Mouse (Mus musculus) right cerebral cortex, postnatal 4 days (tissue): ENCODE results near the gene Zfp637.
"Not testable (repeated sequence)": the region's sequence is repeated elsewhere in the genome, so short reads cannot be mapped to it uniquely, and the experiment has no call there.

ENCODE experiments used
- DNase-seq: peaks from one replicate; pipeline ENCODE4 v3.0.0-alpha.2; 2022

Zfp637 gene

GRCm38 (mm10) chr6:117840686-117841510 is at the start of gene Zfp637:
Gene Zfp637, plus strand, starts transcription at chr6:117841180.
- DNase-seq = peak; percentile 95

DNA sequence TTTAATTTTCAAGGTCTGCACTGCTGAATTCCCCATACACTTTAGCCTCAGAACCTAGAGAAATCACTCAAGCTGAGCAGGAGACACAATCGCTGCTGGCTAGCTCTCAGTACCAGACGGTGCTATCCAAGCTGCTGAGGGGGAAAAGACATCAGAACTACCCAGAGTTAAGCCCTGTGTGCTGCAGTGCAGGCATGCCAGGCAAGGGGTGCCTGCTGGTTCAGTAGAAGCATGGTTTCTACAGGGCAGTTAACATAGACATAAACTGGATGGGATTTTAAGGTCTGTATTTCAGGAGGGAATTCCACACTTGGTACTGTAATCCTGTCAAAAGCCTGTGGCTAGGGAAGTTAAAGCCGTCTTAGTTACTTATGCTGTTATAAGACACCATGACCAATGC is 45.7 kb upstream of the Zfp637 start:
- DNase-seq = no peak

GRCm38 (mm10) chr6:117800824-117801223 is 40.2 kb upstream of the Zfp637 start:
- no peak for DNase-seq

DNA sequence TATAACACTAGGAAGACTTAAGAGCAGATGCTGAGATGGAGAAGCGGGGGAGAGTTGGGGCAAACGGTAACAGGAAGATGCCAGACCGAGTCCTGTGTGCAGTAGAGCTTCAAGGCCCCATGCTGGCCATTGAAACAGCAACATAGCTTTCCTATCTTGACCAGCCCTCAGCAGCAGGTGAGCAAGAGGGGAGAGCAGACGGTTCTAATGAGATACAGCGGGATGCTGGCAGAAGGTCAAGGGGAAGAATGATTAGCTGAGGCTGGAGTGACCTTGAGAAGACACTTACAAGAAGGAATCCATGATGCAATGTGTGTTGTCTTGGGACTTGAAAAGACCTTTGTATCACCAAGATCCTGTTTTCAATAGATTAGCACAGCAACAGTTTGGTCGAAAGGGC is 39.2 kb upstream of the Zfp637 start:
- DNase-seq = no peak

DNA sequence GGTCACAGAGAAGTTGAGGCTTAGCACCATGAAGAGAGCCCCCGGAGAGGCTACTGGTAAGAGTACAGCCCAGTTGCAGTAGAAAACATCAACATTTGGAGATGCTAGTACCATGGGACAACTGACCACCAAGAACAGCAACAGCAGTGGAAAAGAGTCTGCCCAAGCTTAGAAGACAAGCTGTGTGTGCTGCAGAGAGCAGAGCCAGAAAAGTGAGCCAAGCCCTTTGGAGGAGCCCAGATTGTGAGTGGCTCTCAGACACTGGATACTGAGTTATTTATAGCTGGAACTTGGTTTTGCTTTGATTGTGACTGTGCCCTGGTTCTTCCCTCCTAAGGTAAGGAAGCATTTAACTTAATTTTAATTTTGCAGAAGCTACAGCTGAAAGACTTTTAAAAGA is 33.2 kb upstream of the Zfp637 start:
- DNase-seq = no peak

GRCm38 (mm10) chr6:117809816-117810215 is 31.2 kb upstream of the Zfp637 start:
- DNase-seq = no peak

DNA sequence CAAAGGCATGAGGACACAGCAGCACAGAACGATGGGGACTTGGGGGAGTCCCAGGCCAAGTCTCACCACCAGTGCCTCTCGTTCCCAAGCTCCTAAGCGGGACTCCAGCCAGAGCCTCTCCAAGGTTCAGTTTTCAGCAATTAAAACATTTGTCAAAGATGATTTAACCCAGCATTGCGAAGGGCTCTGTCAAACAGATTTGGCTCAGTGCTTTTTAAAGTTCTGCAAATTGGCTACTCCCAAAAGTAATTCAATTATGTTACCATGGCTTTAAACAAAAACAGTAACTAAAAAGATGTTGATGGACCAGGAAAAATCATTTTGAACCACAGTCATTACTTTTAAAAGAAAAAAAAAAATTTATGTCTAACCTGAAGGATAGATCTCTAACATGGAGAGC is 30.3 kb upstream of the Zfp637 start:
- DNase-seq = no peak

- DNase-seq = no peak
These were observed 29.7 kb upstream of the Zfp637 start for GRCm38 (mm10) chr6:117811256-117811655.

DNA sequence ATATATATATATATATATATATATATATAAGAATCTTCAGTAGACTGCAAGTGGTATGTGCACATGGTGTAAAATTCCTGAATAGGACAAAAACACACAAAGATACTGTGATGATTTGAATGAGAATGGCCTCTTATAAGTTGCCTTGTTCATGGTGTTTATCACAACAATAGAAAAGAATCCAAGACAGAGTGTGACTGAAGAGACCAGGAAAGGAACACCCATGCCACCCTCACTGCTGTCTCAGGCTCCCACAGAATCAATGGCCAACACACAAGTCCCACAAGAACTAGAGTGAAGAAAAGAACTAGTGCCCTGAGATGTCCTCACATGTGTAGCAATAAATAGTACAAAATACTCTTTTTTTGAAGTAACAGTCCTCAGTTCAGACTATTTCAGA is 26.3 kb upstream of the Zfp637 start:
- DNase-seq = no peak

DNA sequence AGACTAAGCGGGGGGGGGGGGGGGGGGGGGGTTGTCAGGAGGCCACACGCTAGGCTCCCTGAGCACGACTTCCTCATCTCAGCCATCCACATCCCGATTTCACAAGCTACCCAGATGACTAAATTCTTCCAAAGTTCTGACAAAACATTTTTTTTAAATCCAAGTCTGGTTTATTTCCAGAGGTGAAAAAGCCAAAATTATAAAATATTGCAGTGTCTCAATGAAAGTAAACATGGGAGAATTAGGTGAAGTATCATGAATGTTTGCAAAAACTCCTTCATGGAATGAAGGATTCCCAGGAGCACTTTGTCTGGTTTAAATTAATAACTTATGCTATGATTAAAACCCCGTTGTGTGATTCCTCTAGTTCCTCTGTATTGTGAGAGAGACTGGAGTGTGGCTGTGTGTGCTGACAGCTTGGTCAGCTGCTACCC is 23.9 kb upstream of the Zfp637 start:
- DNase-seq = no peak

GRCm38 (mm10) chr6:117820327-117820726 is 20.7 kb upstream of the Zfp637 start:
- DNase-seq = no peak

- DNase-seq = peak; percentile 78
These were observed 15.6 kb upstream of the Zfp637 start for GRCm38 (mm10) chr6:117825369-117825768.

DNA sequence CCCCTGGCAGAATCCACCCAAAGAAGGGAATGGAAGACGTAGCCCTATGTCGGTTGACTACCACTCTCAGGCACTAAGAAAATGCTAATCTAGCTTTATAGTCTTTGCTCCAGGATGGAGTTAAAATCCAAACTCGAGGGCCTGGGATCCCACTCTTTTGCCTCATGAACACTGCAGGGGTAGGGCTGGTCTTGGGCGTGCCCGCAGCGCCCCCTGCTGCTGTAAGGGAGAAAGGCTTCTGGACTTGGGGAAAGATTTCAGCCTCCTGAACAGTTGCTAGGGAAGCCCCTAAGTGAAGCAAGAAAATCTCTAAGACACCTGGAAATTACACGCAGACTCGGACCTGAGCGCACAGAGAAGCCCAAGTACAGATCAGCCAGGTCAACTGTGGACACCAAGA is 12.7 kb upstream of the Zfp637 start:
- peak; percentile 76 for DNase-seq

DNA sequence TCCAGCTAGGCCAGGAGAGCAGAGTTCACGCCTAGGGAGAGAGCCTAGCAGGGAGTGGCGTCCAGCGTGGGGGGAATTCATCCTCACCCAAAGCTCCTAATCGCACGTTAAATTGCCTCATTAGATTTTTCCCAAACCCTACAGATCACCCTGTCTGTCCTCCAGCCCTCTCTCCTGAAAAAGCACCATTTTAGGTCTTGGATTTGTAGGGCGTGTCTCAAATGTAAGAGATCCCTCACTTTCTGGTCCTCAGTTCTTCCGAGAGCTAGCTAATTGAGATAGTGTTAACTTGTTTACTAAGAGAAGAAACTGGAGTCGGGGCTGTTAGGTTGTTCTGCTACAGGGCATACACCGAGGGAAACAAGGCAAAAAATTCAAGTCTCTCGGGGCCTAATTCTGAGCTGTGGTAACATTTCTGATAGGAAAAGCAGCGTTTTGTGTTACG is 553 bp downstream of the Zfp637 start:
- DNase-seq = no peak

DNA sequence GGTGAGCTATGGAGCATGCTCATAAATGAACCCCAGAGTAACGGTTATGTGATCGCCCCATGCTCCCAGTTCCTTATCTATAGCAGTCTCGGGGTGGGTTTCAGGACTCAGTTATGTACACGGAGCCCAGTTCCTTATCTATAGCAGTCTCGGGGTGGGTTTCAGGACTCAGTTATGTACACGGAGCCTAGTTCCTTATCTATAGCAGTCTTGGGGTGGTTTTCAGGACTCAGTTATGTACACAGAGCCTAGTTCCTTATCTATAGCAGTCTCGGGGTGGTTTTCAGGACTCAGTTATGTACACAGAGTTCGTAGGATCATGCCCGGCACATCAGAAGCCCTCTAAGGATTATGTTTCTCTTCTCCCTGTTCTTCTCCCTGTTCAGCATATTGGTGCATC is 3.6 kb downstream of the Zfp637 start:
- no peak for DNase-seq

GRCm38 (mm10) chr6:117846671-117847070 is 5.7 kb downstream of the Zfp637 start:
- not testable (repeated sequence) for DNase-seq

GRCm38 (mm10) chr6:117847772-117848171 is 6.8 kb downstream of the Zfp637 start:
- no peak for DNase-seq

DNA sequence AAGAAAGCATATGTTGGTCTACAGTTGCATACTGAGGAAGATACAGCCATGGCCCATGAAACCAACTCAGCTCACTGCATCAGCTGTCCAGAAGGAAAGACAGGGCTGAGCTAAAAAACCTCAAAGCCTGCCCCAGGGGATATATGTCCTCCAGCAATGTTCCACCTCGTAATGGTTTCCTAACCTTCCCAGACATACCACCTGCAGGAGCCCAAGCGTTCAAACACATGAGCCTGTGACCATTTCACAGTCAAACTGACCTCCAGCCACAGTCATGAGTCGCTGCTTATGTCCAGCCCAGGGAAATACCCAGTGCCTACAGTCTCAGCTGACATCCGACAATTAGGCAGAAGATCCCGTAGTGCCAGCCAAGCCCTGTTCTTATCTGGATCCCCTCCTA is 7.6 kb downstream of the Zfp637 start:
- DNase-seq = no peak

GRCm38 (mm10) chr6:117851747-117852146 is 10.8 kb downstream of the Zfp637 start:
- DNase-seq = no peak

- DNase-seq = no peak
These were observed 17.0 kb downstream of the Zfp637 start for GRCm38 (mm10) chr6:117857990-117858389.

DNA sequence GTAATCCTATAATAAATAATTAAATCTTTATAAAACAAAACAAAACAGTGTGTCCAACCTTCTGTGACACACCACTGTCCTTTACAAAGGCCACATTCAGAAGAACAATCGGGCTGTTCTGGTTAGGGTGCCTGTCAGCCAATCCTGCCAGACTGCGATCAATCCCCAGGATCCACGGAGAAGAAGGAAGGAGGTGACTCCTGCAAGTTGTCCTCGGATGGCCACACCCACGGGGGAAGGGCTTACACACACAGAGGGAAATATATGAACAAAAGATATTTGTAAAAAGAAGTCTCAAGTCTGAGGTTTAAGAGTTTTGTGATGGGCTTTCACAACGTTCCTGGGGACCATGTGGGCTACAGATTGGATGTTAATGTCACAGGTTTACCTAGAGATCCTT is 20.9 kb downstream of the Zfp637 start, which contains the start of gene Zfp239:
Gene Zfp239, plus strand, starts transcription at position 253 of the 400 bp plus-strand sequence.
- no peak for DNase-seq

- no peak for DNase-seq
These were observed 21.5 kb downstream of the Zfp637 start for GRCm38 (mm10) chr6:117862465-117862864.

GRCm38 (mm10) chr6:117862899-117863620 is 22.1 kb downstream of the Zfp637 start:
- peak; percentile 66 for DNase-seq

GRCm38 (mm10) chr6:117863751-117864150 is 22.8 kb downstream of the Zfp637 start:
- DNase-seq = no peak
